Mouse (Mus musculus) C2C12 (cell line): Measurements from ENCODE around the gene Cobll1.

Source experiments
- CEBPB ChIP-seq: IDR thresholded peaks from one replicate; pipeline ENCODE4 v1.6.1; 2011; ENCODE audit warnings: low read depth, mild to moderate bottlenecking, control low read depth, moderate library complexity
- CTCF ChIP-seq: IDR thresholded peaks from one replicate; pipeline ENCODE4 v1.5.1; 2011; ENCODE audit not compliant: control insufficient read depth, insufficient read depth, insufficient read length
- FOSL1 ChIP-seq: IDR thresholded peaks from one replicate; pipeline ENCODE4 v1.8.0; 2011; ENCODE audit warnings: mild to moderate bottlenecking, low read length; ENCODE audit not compliant: poor library complexity, insufficient read depth, severe bottlenecking
- MAX ChIP-seq: IDR thresholded peaks from one replicate; pipeline ENCODE4 v1.6.1; 2011; ENCODE audit warnings: mild to moderate bottlenecking, control low read depth
- MYOD1 ChIP-seq: IDR thresholded peaks from one replicate; pipeline ENCODE4 v1.6.1; 2011; ENCODE audit warnings: low read depth; ENCODE audit not compliant: control insufficient read depth, insufficient read length
- MYOG ChIP-seq: IDR thresholded peaks from one replicate; pipeline ENCODE4 v1.6.1; 2011; ENCODE audit not compliant: control insufficient read depth, insufficient read length; ENCODE audit errors: extremely low read depth
- USF1 ChIP-seq: IDR thresholded peaks from one replicate; pipeline ENCODE4 v1.6.1; 2011; ENCODE audit warnings: low read depth, mild to moderate bottlenecking, control low read depth, moderate library complexity

- no peak for TF ChIP-seq CTCF
- TF ChIP-seq MAX: no peak
- TF ChIP-seq MYOD1: no peak
- TF ChIP-seq USF1: no peak
- TF ChIP-seq FOSL1: no peak
- no peak for TF ChIP-seq MYOG
- TF ChIP-seq CEBPB: no peak
Observed at GRCm38 (mm10) chr2:65232756-65233535, 6.3 kb downstream of the Cobll1 start.
